Mouse (Mus musculus) heart, adult 18-20 months (tissue): ENCODE results near the gene Pak7. TPM values are rescaled to one million over a fixed set of nuclear protein-coding genes. Genes with fewer than 3 reads are reported as not detected.

ENCODE experiments used
- DNase-seq, 2 experiments: peaks; one replicate each; pipeline ENCODE4 v3.0.0; 2021 to 2022; ENCODE audit warnings: mixed read lengths in 1 of 2
- total RNA-seq, 2 experiments: library from RNA; stranded (reverse); gene quantifications; 2 replicates each; pipeline ENCODE4 v1.2.3; 2021

Pak7 gene
- total RNA-seq, 2 experiments from 2014 or later = 0.23 to 0.45 TPM

GRCm38 (mm10) chr2:136150752-136151151 lies 237.0 kb downstream of the Pak7 start:
- no peak for DNase-seq

- peak in 1 of 2 experiments; percentile 28 for DNase-seq
Measured at GRCm38 (mm10) chr2:136149530-136149929, 238.2 kb downstream of the Pak7 start.

- DNase-seq = peak; percentile 42 to 85
Measured at GRCm38 (mm10) chr2:136148999-136149398, 238.8 kb downstream of the Pak7 start.

GRCm38 (mm10) chr2:136140807-136141206 lies 247.0 kb downstream of the Pak7 start:
- no peak for DNase-seq

GRCm38 (mm10) chr2:136139159-136140069 lies 248.4 kb downstream of the Pak7 start:
- DNase-seq = peak in 1 of 2 experiments; percentile 23

GRCm38 (mm10) chr2:136138451-136138850 lies 249.3 kb downstream of the Pak7 start:
- no peak for DNase-seq

GRCm38 (mm10) chr2:136121867-136122266 lies 265.9 kb downstream of the Pak7 start:
- no peak for DNase-seq

- no peak for DNase-seq
Measured at GRCm38 (mm10) chr2:136118006-136118405, 269.8 kb downstream of the Pak7 start.

- DNase-seq = no peak
Measured at GRCm38 (mm10) chr2:136113374-136113773, 274.4 kb downstream of the Pak7 start.

- DNase-seq = no peak
Measured at GRCm38 (mm10) chr2:136109038-136109363, 278.8 kb downstream of the Pak7 start.

GRCm38 (mm10) chr2:136108124-136109037 lies 279.4 kb downstream of the Pak7 start:
- DNase-seq = no peak

GRCm38 (mm10) chr2:136107597-136107996 lies 280.2 kb downstream of the Pak7 start:
- DNase-seq = no peak

- no peak for DNase-seq
Measured at GRCm38 (mm10) chr2:136097143-136097542, 290.6 kb downstream of the Pak7 start.

GRCm38 (mm10) chr2:136095978-136096377 lies 291.8 kb downstream of the Pak7 start:
- no peak for DNase-seq

- no peak for DNase-seq
Measured at GRCm38 (mm10) chr2:136064356-136064755, 323.4 kb downstream of the Pak7 start.

GRCm38 (mm10) chr2:136059029-136059669 lies 328.6 kb downstream of the Pak7 start:
- DNase-seq = no peak

- no peak for DNase-seq
Measured at GRCm38 (mm10) chr2:136058398-136058797, 329.4 kb downstream of the Pak7 start.

- DNase-seq = no peak
Measured at GRCm38 (mm10) chr2:136057861-136058331, 329.9 kb downstream of the Pak7 start.

GRCm38 (mm10) chr2:136051688-136052289 lies 336.0 kb downstream of the Pak7 start, which contains the start of gene Lamp5:
TSS of gene Lamp5 (plus strand) at chr2:136052239.
- no peak for DNase-seq

GRCm38 (mm10) chr2:136050793-136051615 lies 336.8 kb downstream of the Pak7 start:
- no peak for DNase-seq

GRCm38 (mm10) chr2:136048464-136048863 lies 339.3 kb downstream of the Pak7 start:
- no peak for DNase-seq
